Mouse (Mus musculus): ENCODE results near the gene Stim1.

Stim1 gene

GRCm38 (mm10) chr7:102267601-102268394 is at the start of gene Stim1:
Stim1 (plus strand) TSS chr7:102267806.
- peak; percentile 77 for DNase-seq (ENCODE audit: low spot score)

GRCm38 (mm10) chr7:102221899-102222298 is 45.7 kb upstream of the Stim1 start:
- DNase-seq (ENCODE audit: low spot score), result no peak

GRCm38 (mm10) chr7:102222336-102222735 is 45.3 kb upstream of the Stim1 start:
- no peak for DNase-seq (ENCODE audit: low spot score)

DNA sequence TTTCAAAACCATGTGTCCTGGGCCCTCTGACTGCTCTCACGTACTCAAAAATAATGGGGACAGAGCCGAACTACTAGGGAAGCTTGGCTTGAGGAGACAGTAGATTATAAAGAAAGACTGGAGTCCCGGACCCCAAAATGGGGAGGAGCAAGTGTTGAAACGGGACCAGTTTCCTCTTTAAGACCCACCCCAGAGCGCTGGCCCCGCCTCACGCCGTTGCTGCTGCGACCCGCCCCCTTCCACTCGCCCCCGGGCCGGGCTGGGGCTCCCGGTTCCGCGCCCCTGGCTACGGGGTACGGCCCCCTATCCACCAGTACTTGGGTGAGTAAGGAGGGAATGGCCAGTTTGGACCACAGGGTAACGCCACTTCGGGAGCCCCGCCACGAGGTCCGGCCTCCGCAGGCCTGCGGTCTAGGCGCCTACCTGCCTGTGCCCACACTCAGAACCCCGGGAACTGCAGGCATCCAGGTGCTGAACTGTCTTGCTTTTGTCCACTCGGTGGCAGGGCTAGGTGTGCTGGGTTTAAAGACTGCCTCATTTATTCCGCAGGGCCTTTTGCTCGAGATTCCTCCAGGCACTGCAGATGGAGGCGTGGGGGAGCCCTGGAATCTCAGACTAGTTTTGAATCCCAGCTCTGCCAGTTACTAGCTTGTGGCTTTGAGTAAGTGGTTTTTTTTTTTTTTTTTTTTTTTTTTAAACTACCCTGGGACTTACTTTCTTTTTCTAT is 44.6 kb upstream of the Stim1 start:
- peak; percentile 66 for DNase-seq (ENCODE audit: low spot score)

DNA sequence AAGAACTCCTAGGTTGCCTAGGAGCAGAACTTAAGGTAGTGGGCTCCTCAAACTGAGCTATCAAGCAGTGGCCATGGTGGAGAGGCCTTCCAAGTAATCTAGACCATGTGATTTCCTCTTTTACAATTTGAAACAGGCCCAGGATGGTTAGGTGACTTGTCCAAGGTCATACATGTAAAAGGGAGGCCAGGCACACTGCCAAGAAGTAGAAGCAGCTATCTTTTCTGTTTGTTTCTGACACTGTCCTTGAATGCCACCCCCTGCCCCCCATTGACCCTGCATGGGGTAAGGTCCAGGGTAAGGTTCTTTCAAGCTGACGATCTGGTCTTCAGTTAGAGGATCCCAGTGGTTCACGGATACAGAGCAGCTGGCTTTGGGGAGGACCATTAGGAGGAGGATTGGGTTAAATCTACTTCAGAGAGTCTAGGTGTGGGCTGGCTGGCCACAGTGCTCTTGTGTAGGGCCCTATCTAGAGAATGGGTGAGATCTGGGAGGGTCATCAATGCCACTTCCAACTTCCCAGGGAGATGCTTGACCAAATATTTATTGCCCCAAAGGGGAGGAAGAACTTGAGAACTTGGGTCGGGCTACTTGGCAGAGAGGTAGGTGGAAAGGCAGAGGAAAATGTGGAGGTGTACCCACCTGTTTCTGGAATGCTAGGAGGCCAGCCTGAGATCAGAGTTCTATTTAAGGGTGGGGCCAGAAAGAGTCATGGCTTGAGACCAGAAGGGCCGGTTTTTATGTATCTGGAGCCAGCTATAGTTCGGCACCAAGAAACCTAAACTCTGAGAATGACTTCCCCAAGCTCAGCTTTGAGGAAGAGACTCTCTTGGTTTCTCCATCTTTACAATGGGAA is 43.5 kb upstream of the Stim1 start:
- DNase-seq (ENCODE audit: low spot score), result peak; percentile 65

- no peak for DNase-seq (ENCODE audit: low spot score)
Observed at GRCm38 (mm10) chr7:102226051-102226450, 41.6 kb upstream of the Stim1 start.

GRCm38 (mm10) chr7:102228049-102228670 is 39.4 kb upstream of the Stim1 start:
- DNase-seq (ENCODE audit: low spot score), result no peak

DNA sequence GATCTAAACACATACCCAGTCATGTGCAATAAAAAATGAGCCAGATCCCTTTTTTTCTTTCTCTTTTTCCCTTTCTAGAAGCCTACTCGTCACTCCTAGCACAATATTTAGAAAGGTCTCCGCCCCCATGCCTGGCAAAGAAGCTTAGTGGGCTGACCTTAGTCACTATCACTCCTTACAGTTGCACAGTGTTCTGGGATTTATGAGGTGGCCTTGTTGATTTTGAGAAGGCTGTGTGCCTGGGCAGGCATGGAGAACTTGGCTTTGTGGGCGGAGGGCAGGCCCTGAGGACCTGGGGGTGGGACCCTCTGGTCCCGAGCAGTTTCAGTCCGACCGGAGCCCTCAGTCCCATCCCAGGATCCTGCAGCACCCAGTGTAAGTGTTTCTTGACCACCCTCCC is 37.8 kb upstream of the Stim1 start:
- DNase-seq (ENCODE audit: low spot score), result peak; percentile 80

DNA sequence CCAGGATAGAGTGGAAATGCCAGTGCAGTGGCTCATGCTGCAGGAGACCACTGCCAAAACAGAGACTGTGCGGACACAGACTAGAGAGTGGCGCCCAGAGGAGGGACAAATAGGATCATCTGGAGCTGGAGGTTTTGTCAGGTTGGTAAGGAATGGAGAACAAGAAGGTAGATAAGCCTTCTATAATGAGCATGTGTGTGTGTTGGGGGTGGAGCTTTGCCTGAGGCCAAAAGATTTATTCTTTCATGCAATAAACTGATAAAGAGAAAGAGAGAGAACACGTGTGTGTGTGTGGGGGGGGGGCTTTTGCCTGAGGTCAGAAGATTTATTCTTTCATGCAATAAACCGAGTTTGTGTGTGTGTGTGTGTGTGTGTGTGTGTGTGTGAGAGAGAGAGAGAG is 34.5 kb upstream of the Stim1 start:
- DNase-seq (ENCODE audit: low spot score), result no peak

- no peak for DNase-seq (ENCODE audit: low spot score)
Observed at GRCm38 (mm10) chr7:102238686-102239286, 28.8 kb upstream of the Stim1 start.

- no peak for DNase-seq (ENCODE audit: low spot score)
Observed at GRCm38 (mm10) chr7:102239591-102239990, 28.0 kb upstream of the Stim1 start.

DNA sequence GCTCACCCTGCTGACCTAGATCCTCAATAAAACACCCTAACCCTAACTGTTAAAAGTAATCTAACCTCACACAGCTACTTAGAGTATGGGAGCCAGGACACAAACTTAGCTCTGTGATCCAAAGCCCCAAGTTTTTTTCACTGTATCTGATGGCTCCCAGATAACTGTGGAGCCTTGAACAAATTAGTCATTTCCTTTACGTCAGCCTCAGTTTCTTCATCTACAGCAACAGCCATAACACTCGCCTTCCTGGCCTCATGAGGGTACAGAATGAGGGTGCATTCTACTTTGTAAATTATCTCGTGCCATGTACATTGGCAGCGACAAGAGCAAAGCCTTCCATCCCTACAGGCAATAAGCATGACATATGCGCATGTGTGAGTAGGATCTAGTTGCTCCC is 25.2 kb upstream of the Stim1 start:
- no peak for DNase-seq (ENCODE audit: low spot score)

- DNase-seq (ENCODE audit: low spot score), result no peak
Observed at GRCm38 (mm10) chr7:102242917-102243316, 24.7 kb upstream of the Stim1 start.

DNA sequence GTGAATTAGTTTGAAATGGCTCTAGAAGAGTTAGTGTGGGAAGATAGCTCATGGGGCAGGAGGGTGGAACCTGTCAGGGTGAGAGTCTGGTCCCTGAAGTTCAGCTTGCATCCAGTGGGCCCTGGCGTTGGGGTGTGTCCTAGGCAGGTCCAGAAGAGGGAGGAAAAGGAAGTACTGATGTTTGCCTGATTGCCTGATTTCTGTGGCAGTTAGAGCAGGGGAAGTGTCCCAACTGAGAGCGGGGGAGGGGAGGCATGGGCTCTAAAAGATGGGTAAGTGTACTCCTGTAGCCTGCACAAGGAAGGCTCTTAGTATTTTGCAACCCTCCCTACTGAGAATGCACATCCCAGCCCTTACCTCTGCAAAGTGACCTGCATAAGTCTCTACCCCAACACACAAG is 23.7 kb upstream of the Stim1 start:
- DNase-seq (ENCODE audit: low spot score), result no peak

DNA sequence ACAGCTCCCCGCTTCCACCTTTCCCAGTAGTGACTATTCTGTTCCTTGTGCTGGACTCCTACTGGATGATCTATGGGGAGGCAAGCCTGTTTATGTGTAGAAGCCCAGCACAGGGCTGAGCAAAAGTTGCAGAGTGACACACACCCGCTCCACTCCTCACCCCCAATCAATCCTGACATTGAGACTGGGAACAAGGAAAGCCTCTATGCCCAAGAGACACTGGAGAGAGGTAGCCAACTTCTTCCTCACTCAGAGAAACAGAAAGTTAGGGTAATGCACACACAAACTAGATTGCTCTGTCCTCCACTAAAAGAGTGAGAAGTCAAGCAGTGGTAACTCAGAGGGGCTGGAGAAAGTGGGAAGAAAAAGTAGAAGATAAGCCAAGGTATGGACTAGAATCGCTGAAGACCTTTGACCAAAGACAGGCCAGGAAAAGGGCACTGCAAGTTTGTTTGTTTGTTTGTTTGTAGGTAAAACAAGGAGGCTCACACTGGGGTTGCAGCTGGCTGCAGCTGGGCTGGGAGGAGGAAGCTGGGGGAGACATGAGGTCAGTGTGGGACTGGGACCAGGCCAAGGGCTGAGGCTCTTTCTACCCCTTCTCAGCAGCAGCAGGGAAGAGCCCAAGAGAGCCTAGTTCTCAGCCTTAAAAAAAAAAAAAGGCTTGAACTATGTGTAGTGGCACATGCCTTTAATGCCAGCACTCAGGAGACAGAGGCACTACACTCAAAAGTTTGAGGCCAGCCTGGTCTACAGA is 22.6 kb upstream of the Stim1 start:
- DNase-seq (ENCODE audit: low spot score), result no peak

GRCm38 (mm10) chr7:102245775-102246174 is 21.8 kb upstream of the Stim1 start:
- no peak for DNase-seq (ENCODE audit: low spot score)

- peak; percentile 45 for DNase-seq (ENCODE audit: low spot score)
Observed at GRCm38 (mm10) chr7:102246265-102246664, 21.3 kb upstream of the Stim1 start.

DNA sequence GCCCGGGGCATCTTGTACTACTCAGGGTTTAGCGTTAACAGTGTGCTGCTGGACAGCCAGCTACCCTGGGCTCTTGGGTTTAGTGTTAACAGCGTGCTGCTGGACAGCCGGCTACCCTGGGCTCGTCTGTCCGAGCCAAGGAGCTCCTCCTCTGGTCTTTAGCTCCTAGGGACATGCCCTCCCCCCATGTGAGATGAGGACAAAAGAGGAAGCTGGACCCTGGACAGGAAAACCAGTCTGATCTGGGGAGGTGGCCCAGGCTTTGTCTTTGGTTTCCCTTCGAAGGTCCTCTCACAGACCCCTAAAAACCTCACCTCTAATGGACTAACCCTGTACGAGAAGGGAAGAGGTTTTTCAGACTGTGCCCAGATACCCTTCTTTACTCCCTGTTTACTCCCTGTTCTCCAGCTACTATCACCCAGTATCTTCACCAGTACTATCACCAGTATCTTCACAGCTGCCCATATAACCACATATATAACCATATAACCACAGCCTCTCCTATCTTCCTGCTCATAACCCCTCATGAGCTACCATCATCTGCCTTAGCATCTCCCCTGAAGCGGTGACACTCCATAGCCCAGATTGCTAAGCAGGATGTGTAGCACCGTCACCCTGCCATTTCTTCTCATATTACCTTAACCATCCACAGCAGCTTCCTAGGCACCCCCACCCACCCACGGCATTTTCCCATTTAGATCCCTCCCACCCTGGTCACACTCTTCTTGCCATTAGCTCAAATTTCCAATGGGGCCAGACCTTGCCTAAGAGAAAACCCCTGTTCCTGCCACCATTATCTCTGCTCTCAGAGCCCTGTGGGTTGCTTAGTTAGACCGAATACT is 20.4 kb upstream of the Stim1 start:
- no peak for DNase-seq (ENCODE audit: low spot score)

DNA sequence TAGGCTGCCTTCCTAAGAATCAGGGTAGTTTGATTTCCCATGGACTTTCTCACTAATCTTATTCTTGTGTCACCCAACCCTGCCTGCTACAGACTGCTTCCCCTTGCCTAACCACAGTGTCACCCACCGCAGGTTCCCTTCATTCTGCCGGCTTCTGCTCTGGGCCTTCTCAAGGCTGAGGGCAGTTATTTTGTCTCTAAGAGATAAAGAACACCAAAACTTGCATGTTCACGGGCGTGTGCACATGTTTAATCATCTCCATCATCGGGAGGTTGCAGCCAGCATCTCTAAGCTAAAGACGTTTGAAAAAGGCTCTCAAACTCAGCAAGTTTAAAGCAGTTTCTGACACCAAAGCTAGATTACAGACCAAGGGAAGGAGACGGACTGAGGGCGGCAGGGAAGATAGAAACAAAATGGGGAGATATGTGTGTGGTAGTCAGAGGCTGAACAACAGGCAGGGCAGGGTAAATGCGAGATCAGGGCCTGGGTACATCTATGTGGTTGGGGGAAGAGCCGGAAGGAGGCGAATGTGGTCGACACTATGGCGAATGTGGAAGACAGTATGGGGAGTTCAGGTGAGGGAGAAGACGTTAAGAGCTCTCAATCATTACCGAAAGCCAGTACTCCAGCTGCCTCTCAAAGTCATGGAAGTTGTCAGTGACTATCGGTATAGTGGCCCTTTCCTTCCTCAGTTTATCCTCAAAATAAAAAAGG is 18.8 kb upstream of the Stim1 start:
- no peak for DNase-seq (ENCODE audit: low spot score)

Data from testis, postnatal 14 days (tissue).